Mouse (Mus musculus) testis, adult 2 months (tissue): ENCODE measurements around the gene Mrpl42. TPM values are rescaled to one million over a fixed set of nuclear protein-coding genes. Genes with fewer than 3 reads are reported as not detected.
"Not testable (repeated sequence)": the region's sequence is repeated elsewhere in the genome, so short reads cannot be mapped to it uniquely, and the experiment has no call there.

Experiments used
- H3K27ac ChIP-seq: fragments of 200-500 bp; 2 replicates; pipeline ENCODE4 v1.5.1; 2012; ENCODE audit warnings: low read depth, low read length; ENCODE audit not compliant: control insufficient read depth, insufficient read depth
- H3K27me3 ChIP-seq: fragments of 200-500 bp; 2 replicates; pipeline ENCODE4 v1.6.1; 2012; ENCODE audit warnings: mild to moderate bottlenecking, low read length, moderate library complexity; ENCODE audit not compliant: control insufficient read depth, insufficient read depth
- H3K36me3 ChIP-seq: fragments of 200-500 bp; 2 replicates; pipeline ENCODE4 v1.6.1; 2012; ENCODE audit warnings: mild to moderate bottlenecking, low read length; ENCODE audit not compliant: control insufficient read depth, insufficient read depth
- H3K4me1 ChIP-seq: fragments of 200-500 bp; 2 replicates; pipeline ENCODE4 v1.6.1; 2012; ENCODE audit warnings: low read length; ENCODE audit not compliant: control insufficient read depth, insufficient read depth
- H3K4me3 ChIP-seq: fragments of 200-500 bp; 2 replicates; pipeline ENCODE4 v1.5.1; 2012; ENCODE audit warnings: low read depth, mild to moderate bottlenecking, low read length, moderate library complexity, mixed read lengths; ENCODE audit not compliant: control insufficient read depth
- CTCF ChIP-seq: fragments of 200-500 bp; IDR thresholded peaks from 2 replicates; pipeline ENCODE4 v1.5.1; 2012; ENCODE audit warnings: low read depth, mild to moderate bottlenecking, inconsistent platforms, low read length, moderate library complexity; ENCODE audit not compliant: control insufficient read depth, insufficient read depth, insufficient replicate concordance
- POLR2A ChIP-seq: fragments of 200-500 bp; IDR thresholded peaks from 2 replicates; pipeline ENCODE4 v1.6.1; 2012; ENCODE audit warnings: low read depth, mild to moderate bottlenecking, inconsistent platforms, low read length, moderate library complexity; ENCODE audit not compliant: control insufficient read depth
- polyA plus RNA-seq: library from polyadenylated mRNA; depleted of rRNA; stranded (reverse); fragments of >200 nt; gene quantifications from 2 replicates; pipeline ENCODE4 v1.2.3, GENCODE M21; 2012; rRNA removed

Gene Mrpl42
- polyA plus RNA-seq, result 56.5 and 64.5 TPM in 2 replicates

- TF ChIP-seq CTCF (no peak), POLR2A (peak; percentile 59)
- H3K27me3 ChIP-seq, result no peaks in the 10 kb centered on the region
- H3K27ac ChIP-seq, result peak within 1 kb of the TSS; percentile 67; the same call in 1 of the 2 replicates
- H3K4me1 ChIP-seq, result no peaks in the 10 kb centered on the region
- H3K36me3 ChIP-seq, result no peaks in the 10 kb centered on the region
- H3K4me3 ChIP-seq, result peak within 1 kb of the TSS; percentile 92
These were observed at the start of gene Mrpl42 for GRCm38 (mm10) chr10:95501463-95502081. TSS of gene Mrpl42 (minus strand) at chr10:95501940.

GRCm38 (mm10) chr10:95550506-95550905 is 48.8 kb upstream of the Mrpl42 start:
- no peaks in the 10 kb centered on the region; the same call in none of the 2 replicates for H3K4me1 ChIP-seq
- no peak overlapping the region for H3K27ac ChIP-seq
- no peak overlapping the region for H3K4me3 ChIP-seq
- no peaks in the 10 kb centered on the region for H3K27me3 ChIP-seq
- no peaks in the 10 kb centered on the region for H3K36me3 ChIP-seq
- TF ChIP-seq CTCF (no peak), POLR2A (no peak)

GRCm38 (mm10) chr10:95549080-95549479 is 47.3 kb upstream of the Mrpl42 start:
- not testable (repeated sequence) for H3K4me3 ChIP-seq, H3K27ac ChIP-seq, H3K4me1 ChIP-seq, H3K27me3 ChIP-seq, H3K36me3 ChIP-seq

- Histone ChIP-seq H3K4me3 (no peak overlapping the region), H3K27me3 (no peaks in the 10 kb centered on the region), H3K4me1 (no peaks in the 10 kb centered on the region), H3K27ac (no peak overlapping the region), H3K36me3 (no peaks in the 10 kb centered on the region)
- TF ChIP-seq CTCF (no peak), POLR2A (no peak)
These were observed 46.5 kb upstream of the Mrpl42 start for GRCm38 (mm10) chr10:95548154-95548826.

GRCm38 (mm10) chr10:95546178-95546577 is 44.4 kb upstream of the Mrpl42 start:
- Histone ChIP-seq H3K36me3 (no peaks in the 10 kb centered on the region), H3K4me3 (no peak overlapping the region), H3K27me3 (no peaks in the 10 kb centered on the region), H3K4me1 (no peaks in the 10 kb centered on the region), H3K27ac (no peak overlapping the region)
- no peak for TF ChIP-seq POLR2A
- TF ChIP-seq CTCF, result no peak

GRCm38 (mm10) chr10:95545051-95545450 is 43.3 kb upstream of the Mrpl42 start:
- H3K4me1 ChIP-seq, result no peaks in the 10 kb centered on the region
- H3K36me3 ChIP-seq, result no peaks in the 10 kb centered on the region
- no peak overlapping the region for H3K4me3 ChIP-seq
- H3K27me3 ChIP-seq, result no peaks in the 10 kb centered on the region
- TF ChIP-seq CTCF, result no peak
- H3K27ac ChIP-seq, result no peak overlapping the region

GRCm38 (mm10) chr10:95544651-95545050 is 42.9 kb upstream of the Mrpl42 start:
- H3K4me3 ChIP-seq, result no peak overlapping the region
- H3K4me1 ChIP-seq, result no peaks in the 10 kb centered on the region
- TF ChIP-seq POLR2A (no peak), CTCF (no peak)
- no peaks in the 10 kb centered on the region for H3K27me3 ChIP-seq
- no peak overlapping the region for H3K27ac ChIP-seq
- no peaks in the 10 kb centered on the region for H3K36me3 ChIP-seq
